Mouse (Mus musculus) liver, embryonic 16.5 days (tissue): ENCODE measurements around the gene Prkar1b. TPM values are rescaled to one million over a fixed set of nuclear protein-coding genes. Genes with fewer than 3 reads are reported as not detected.

Experiments used
- ATAC-seq: fragments of 200-750 bp; cut with Nextera tagmentation; 2 replicates; pipeline ENCODE4 v1.8.0; 2017; ENCODE audit warnings: low read depth, mild to moderate bottlenecking, moderate number of reproducible peaks, moderate library complexity
- H3K27ac ChIP-seq: fragments of 300-500 bp; sonication (generic); 2 replicates; pipeline ENCODE4 v1.5.1; 2014; ENCODE audit warnings: mild to moderate bottlenecking, low read length
- H3K27me3 ChIP-seq: fragments of 300-500 bp; sonication (generic); 2 replicates; pipeline ENCODE4 v1.6.1; 2014; ENCODE audit warnings: low read depth, low read length, mixed read lengths; ENCODE audit not compliant: control insufficient read depth, insufficient read depth
- H3K36me3 ChIP-seq: fragments of 300-500 bp; sonication (generic); 2 replicates; pipeline ENCODE4 v1.6.1; 2014; ENCODE audit warnings: mild to moderate bottlenecking; ENCODE audit not compliant: control insufficient read depth, insufficient read depth
- H3K4me1 ChIP-seq: fragments of 300-500 bp; sonication (generic); 2 replicates; pipeline ENCODE4 v1.6.1; 2014; ENCODE audit warnings: low read depth, low read length, mixed read lengths; ENCODE audit not compliant: control insufficient read depth
- H3K4me2 ChIP-seq: fragments of 300-500 bp; sonication (generic); 2 replicates; pipeline ENCODE4 v1.6.1; 2014; ENCODE audit warnings: low read depth, low read length, mixed read lengths
- H3K4me3 ChIP-seq: fragments of 300-500 bp; sonication (generic); 2 replicates; pipeline ENCODE4 v1.5.1; 2014; ENCODE audit warnings: low read depth, mild to moderate bottlenecking, low read length
- H3K9ac ChIP-seq: fragments of 300-500 bp; sonication (generic); 2 replicates; pipeline ENCODE4 v1.6.1; 2014; ENCODE audit warnings: low read depth, low read length
- H3K9me3 ChIP-seq: fragments of 300-500 bp; sonication (generic); replicated peaks from 2 replicates; pipeline ENCODE4 v1.6.1; 2016; ENCODE audit warnings: low read length; ENCODE audit not compliant: control insufficient read depth
- WGBS: fragments of 180-500 bp; shearing (Covaris S2); extraction: QIAGEN DNeasy Blood & Tissue Kit; methylation state at CpG from one replicate; pipeline ENCODE4 v1.1.7; 2014; ENCODE audit not compliant: insufficient replicate concordance; 5-methylcytosine and 5-hydroxymethylcytosine counted together
- polyA plus RNA-seq: library from polyadenylated mRNA; unstranded; fragments of >200 nt; fragmentation: Nextera tagmentation; extraction: Ambion mirVana; gene quantifications from 2 replicates; pipeline ENCODE4 v1.2.1, GENCODE M21; 2015

The Prkar1b gene
- polyA plus RNA-seq, 1 experiment from 2014 or later: 0.80 TPM

DNA sequence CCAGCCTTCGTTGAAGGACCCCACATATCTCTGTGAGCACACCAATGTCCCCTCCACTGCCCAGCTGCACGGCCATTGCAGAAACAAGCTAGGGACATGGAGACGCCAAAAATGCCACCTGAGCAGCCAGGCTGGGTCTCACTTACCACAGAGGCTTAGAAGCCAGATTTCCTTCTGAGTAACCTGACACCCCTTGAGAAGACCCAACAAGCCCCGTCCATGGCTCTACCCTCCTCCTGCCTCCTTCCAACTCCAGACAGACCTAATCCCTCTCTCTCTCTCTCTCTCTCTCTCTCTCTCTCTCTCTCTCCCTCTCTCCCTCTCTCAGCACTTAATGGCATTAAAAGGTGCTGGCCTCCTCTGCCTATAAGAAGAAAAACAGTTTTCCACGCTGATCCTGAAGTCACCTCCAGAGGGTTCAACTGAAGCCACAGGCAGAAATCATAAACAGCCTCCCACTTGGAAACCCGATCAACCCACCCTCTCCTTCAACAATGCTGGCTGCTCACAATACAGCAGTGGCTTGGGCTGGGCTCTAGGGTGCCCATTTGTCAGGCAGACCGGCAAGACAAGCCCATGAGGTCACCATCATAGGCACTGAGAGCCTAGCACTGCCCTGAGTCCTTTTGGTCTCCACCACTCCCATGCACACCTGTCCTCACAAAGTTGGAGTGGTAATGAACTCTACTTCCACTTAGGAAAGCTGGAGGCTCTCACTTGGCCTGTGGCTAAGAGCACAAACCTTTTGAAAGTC lies 82.8 kb downstream of the Prkar1b start:
- Histone ChIP-seq H3K4me2 (no peak overlapping the region), H3K4me1 (no peaks in the 10 kb centered on the region), H3K9me3 (no peaks in the 10 kb centered on the region), H3K27ac (no peak overlapping the region), H3K4me3 (no peak overlapping the region), H3K36me3 (no peaks in the 10 kb centered on the region), H3K9ac (no peak overlapping the region), H3K27me3 (no peaks in the 10 kb centered on the region)
- no peak for ATAC-seq
- WGBS: 38% methylated on average over 7 of the region's 7 CpGs

DNA sequence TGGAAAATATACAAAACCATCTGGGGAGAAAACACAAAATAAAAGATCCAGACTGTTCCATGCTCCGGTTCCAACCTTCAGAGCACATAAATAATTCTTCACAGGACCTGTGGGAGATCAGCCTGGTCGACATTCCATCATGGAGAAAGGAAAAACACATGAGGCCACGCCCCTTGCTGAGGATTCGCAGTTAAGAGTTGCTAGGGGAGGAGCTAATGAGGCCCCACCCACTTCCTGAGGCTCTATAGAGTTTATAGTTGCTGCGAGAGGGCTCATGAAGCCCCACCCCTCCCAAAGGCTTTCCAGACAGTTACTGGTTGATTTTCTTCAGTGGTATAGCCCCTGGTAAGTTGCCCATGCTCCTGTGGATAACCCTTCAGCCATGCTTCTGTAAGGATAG lies 85.2 kb downstream of the Prkar1b start:
- Histone ChIP-seq H3K4me1 (no peaks in the 10 kb centered on the region), H3K4me2 (no peak overlapping the region), H3K36me3 (no peaks in the 10 kb centered on the region), H3K27me3 (no peaks in the 10 kb centered on the region), H3K9ac (no peak overlapping the region), H3K4me3 (no peak overlapping the region), H3K27ac (no peak overlapping the region), H3K9me3 (no peaks in the 10 kb centered on the region)
- 39% methylated on average over 5 of the region's 5 CpGs for WGBS
- no peak for ATAC-seq

DNA sequence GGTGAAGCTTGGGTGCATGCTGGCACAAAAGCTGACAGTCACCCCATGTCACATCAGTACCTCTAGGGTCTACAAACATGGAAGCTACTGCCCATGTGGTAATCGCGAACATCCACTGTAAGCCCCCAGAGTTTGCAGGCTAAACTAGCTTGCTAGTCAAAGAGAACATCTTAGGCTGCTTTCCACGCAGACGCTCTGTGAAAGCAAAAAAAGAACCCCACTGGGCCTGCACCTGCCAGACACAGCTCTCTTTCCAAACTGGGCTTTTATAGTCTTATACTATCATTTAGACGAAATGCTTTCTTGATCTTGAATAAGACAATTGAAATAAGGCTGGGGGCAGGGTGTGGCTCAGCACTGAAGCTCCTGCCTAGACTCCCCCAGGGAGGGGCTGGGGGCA lies 88.1 kb downstream of the Prkar1b start:
- 75% methylated on average over 5 of the region's 5 CpGs for WGBS
- H3K27ac ChIP-seq: no peak overlapping the region
- ATAC-seq: no peak

DNA sequence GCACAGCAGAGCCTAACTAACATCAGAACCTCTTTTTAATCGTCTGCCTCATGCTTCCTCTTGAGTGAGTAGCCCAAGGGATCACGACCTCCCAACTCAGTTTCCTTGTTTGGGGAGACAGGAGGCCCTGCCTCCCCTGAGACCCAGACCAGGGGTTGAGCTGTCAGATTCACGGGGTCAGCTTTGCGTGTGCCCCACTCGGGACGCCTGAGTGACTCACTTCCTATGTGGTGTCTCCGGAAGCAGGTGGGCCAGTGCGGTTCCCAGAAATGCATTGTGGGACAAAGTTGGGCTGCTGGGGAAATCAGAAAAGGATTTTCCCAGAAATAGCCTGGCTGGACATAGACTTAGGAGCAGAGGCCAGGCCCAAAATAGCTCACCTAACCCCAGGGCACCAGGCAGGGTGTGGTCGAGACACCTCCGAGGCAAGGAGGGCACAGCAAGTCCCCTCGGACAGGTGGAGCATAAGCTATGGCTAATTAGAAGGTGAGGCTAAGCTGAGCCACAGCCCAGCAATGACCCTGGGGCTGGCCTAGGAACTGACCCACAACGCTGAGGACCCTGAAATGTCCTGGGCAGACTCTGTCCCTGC lies 89.2 kb downstream of the Prkar1b start:
- H3K27ac ChIP-seq: no peak overlapping the region
- no peak overlapping the region for H3K9ac ChIP-seq
- no peaks in the 10 kb centered on the region for H3K9me3 ChIP-seq
- 35% methylated on average over 12 of the region's 12 CpGs for WGBS
- ATAC-seq: no peak
- H3K4me3 ChIP-seq: no peak overlapping the region
- H3K4me1 ChIP-seq: no peaks in the 10 kb centered on the region
- no peaks in the 10 kb centered on the region for H3K27me3 ChIP-seq
- H3K36me3 ChIP-seq: no peaks in the 10 kb centered on the region
- H3K4me2 ChIP-seq: no peak overlapping the region

More for the DNA sequence above, 88.1 kb downstream of the Prkar1b start:
- Histone ChIP-seq H3K36me3 (no peaks in the 10 kb centered on the region), H3K27me3 (no peaks in the 10 kb centered on the region), H3K9me3 (no peaks in the 10 kb centered on the region), H3K4me2 (no peak overlapping the region), H3K9ac (no peak overlapping the region), H3K4me3 (no peak overlapping the region), H3K4me1 (no peaks in the 10 kb centered on the region)

DNA sequence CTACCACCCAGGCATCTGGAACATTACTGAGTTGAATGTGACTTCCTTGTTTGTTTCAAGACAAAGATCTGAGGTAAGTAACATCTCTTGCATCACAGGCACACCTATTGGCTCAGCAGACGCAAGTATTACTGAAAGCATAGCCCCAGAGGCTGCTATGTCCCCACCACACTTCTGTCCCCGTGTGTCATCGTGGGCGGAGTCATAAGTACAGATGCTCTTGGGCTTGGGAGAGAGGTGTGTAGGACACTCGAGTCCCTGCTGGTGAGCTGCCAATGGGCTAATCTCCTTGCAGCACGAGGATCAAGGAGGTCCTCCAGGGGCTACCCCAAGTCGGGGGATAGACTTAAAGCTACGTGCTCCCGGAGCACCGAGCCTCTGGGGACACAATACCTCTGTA lies 96.6 kb downstream of the Prkar1b start:
- Histone ChIP-seq H3K4me2 (no peak overlapping the region), H3K4me3 (no peak overlapping the region), H3K27me3 (no peaks in the 10 kb centered on the region), H3K9ac (no peak overlapping the region), H3K27ac (no peak overlapping the region), H3K36me3 (no peaks in the 10 kb centered on the region), H3K9me3 (no peaks in the 10 kb centered on the region), H3K4me1 (no peaks in the 10 kb centered on the region)
- WGBS: 60% methylated on average over 10 of the region's 10 CpGs
- ATAC-seq: no peak

DNA sequence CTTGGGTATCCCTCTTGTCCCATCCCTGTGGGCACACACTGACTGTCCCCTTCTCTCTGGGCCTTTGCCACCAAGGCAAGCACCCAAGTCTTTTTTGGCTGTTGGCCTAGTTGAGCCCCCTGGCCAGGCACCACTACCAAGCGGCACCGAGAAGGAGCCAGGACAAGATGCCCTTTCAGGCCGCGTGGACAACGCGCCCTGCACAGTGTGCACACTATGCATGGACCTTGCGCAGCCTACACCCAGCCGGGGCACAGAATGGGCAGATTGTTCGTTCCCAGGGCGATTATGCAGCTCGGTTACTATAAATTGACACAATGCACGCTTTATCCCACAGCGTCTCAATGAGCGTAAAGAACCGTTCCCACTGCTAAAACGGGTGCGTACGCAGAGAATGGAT lies 98.5 kb downstream of the Prkar1b start:
- Histone ChIP-seq H3K27me3 (no peaks in the 10 kb centered on the region), H3K9ac (no peak overlapping the region), H3K9me3 (no peaks in the 10 kb centered on the region), H3K36me3 (no peaks in the 10 kb centered on the region), H3K4me1 (no peaks in the 10 kb centered on the region), H3K27ac (no peak overlapping the region), H3K4me2 (no peak overlapping the region), H3K4me3 (no peak overlapping the region)
- WGBS: 84% methylated on average over 18 of the region's 18 CpGs
- ATAC-seq: no peak

DNA sequence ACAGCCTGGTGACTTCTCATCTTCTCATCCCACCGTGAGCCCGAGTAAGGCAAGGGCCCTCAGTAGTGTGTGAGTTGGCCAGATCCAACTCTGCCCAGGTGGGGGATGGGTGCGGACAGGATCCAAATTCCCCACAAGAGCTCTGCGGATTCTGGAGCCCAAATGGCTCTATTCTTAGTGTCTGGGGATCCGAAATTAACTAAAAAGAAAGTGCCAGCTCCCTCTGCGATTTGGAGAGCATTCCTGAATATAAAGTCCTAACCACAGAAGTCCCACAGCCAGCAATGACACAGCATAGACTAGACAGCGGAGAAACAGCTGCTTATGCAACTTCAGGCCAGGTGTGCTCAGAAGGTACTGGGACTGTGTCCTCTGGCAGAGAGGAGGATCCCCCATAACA lies 100.4 kb downstream of the Prkar1b start:
- no peak overlapping the region for H3K9ac ChIP-seq
- H3K4me2 ChIP-seq: no peak overlapping the region
- H3K27ac ChIP-seq: no peak overlapping the region
- no peak overlapping the region for H3K4me3 ChIP-seq
- H3K36me3 ChIP-seq: no peaks in the 10 kb centered on the region
- 57% methylated on average over 7 of the region's 7 CpGs for WGBS
- no peak for ATAC-seq
- H3K9me3 ChIP-seq: no peaks in the 10 kb centered on the region
- H3K4me1 ChIP-seq: no peaks in the 10 kb centered on the region
- H3K27me3 ChIP-seq: no peaks in the 10 kb centered on the region

DNA sequence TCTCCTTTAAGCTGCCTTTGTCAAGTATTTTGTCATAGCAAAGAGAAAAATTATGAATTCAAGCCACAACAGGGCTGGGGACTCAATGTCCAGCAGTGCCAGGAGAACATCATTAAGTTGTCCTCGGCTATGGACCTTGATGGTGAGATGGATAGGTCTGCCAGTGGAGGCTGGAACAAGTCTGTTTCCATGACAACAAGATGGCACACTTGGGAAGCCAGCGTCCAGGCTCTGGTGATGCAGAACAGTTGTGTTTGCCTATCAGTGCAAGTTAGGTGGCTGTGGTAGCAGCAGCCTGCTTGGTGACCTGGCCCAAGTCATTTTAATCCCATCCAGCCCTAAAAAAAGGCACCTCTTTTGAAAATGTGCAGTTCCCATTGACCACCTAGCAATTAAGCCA lies 102.6 kb downstream of the Prkar1b start:
- no peak overlapping the region for H3K27ac ChIP-seq
- H3K9ac ChIP-seq: no peak overlapping the region
- H3K9me3 ChIP-seq: no peaks in the 10 kb centered on the region
- no peaks in the 10 kb centered on the region for H3K27me3 ChIP-seq
- H3K36me3 ChIP-seq: no peaks in the 10 kb centered on the region
- H3K4me3 ChIP-seq: no peak overlapping the region
- 52% methylated on average over 2 of the region's 2 CpGs for WGBS
- H3K4me1 ChIP-seq: no peaks in the 10 kb centered on the region
- ATAC-seq: no peak
- H3K4me2 ChIP-seq: no peak overlapping the region

DNA sequence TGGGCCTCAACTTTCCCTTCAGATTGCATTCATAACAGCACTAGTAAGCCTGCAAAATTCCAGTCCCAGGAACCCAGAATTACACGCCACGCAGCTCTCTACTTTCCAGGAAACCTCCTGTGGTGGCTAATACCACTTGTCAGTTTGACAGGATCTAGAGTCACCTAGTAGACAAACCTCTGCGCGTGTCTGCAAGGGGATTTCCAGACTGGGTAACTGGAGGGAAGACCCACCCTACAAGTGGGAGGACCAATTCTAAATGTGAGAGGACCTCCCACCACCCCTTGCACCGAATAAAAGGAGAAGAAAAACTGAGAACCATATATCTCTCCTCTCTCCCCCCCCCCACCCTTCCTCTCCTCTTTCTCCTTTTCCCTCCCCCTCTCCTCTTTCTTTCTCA lies 103.2 kb downstream of the Prkar1b start:
- Histone ChIP-seq H3K4me1 (no peaks in the 10 kb centered on the region), H3K4me3 (no peak overlapping the region), H3K36me3 (no peaks in the 10 kb centered on the region), H3K9me3 (no peaks in the 10 kb centered on the region), H3K4me2 (no peak overlapping the region), H3K27me3 (no peaks in the 10 kb centered on the region), H3K9ac (no peak overlapping the region), H3K27ac (no peak overlapping the region)
- WGBS: 27% methylated on average over 5 of the region's 5 CpGs
- no peak for ATAC-seq
